Mouse (Mus musculus) E14TG2a.4 (cell line): ENCODE data around the gene Ttc28.

Experiments
- H3K27me3 ChIP-seq: 2 replicates; pipeline ENCODE4 v1.6.1; 2014; ENCODE audit warnings: low read length, control low read depth; ENCODE audit not compliant: insufficient read depth
- H3K36me3 ChIP-seq: 2 replicates; pipeline ENCODE4 v1.6.1; 2014; ENCODE audit warnings: low read length, control low read depth; ENCODE audit not compliant: insufficient read depth
- H3K4me1 ChIP-seq: replicated peaks from 2 replicates; pipeline ENCODE4 v1.6.1; 2014; ENCODE audit warnings: low read depth, low read length, control low read depth
- H3K4me3 ChIP-seq: replicated peaks from 2 replicates; pipeline ENCODE4 v1.5.1; 2014; ENCODE audit warnings: mild to moderate bottlenecking, low read length
- H3K9me3 ChIP-seq: 2 replicates; pipeline ENCODE4 v1.6.1; 2014; ENCODE audit warnings: low read length, control low read depth
- CTCF ChIP-seq: conservative IDR thresholded peaks from 2 replicates; pipeline ENCODE4 v1.5.1; 2014; ENCODE audit warnings: low read length
- NANOG ChIP-seq: IDR thresholded peaks from 2 replicates; pipeline ENCODE4 v1.6.1; 2014; ENCODE audit warnings: borderline replicate concordance, low read length, mixed read lengths
- POU5F1 ChIP-seq: IDR thresholded peaks from 2 replicates; pipeline ENCODE4 v1.6.1; 2014; ENCODE audit warnings: low read length, borderline replicate concordance

Gene Ttc28

GRCm38 (mm10) chr5:111046841-111047476 is 167.4 kb downstream of the Ttc28 start:
- Histone ChIP-seq H3K4me1 (peaks cover 65% of the 10 kb centered on the region), H3K9me3 (no peaks in the 10 kb centered on the region), H3K36me3 (no peaks in the 10 kb centered on the region), H3K27me3 (peaks cover 10% of the 10 kb centered on the region), H3K4me3 (no peak overlapping the region)
- TF ChIP-seq POU5F1: no peak
- TF ChIP-seq CTCF: no peak

GRCm38 (mm10) chr5:111048036-111048435 is 168.4 kb downstream of the Ttc28 start:
- Histone ChIP-seq H3K4me1 (peaks cover 58% of the 10 kb centered on the region), H3K27me3 (peaks cover 5% of the 10 kb centered on the region; the same call in 1 of the 2 replicates), H3K9me3 (no peaks in the 10 kb centered on the region), H3K4me3 (no peak overlapping the region), H3K36me3 (no peaks in the 10 kb centered on the region)
- TF ChIP-seq CTCF (no peak), NANOG (no peak), POU5F1 (no peak)

- Histone ChIP-seq H3K9me3 (no peaks in the 10 kb centered on the region), H3K36me3 (no peaks in the 10 kb centered on the region), H3K4me3 (no peak overlapping the region), H3K27me3 (peaks cover 5% of the 10 kb centered on the region; the same call in 1 of the 2 replicates), H3K4me1 (peaks cover 54% of the 10 kb centered on the region)
- TF ChIP-seq NANOG: no peak
- TF ChIP-seq CTCF: no peak
- TF ChIP-seq POU5F1: no peak
Measured at GRCm38 (mm10) chr5:111049584-111049983, 170.0 kb downstream of the Ttc28 start.

GRCm38 (mm10) chr5:111050135-111050534 is 170.5 kb downstream of the Ttc28 start:
- Histone ChIP-seq H3K4me1 (peaks cover 52% of the 10 kb centered on the region), H3K27me3 (peaks cover 5% of the 10 kb centered on the region; the same call in 1 of the 2 replicates)
- TF ChIP-seq POU5F1: no peak
- TF ChIP-seq CTCF: no peak
- TF ChIP-seq NANOG: no peak

GRCm38 (mm10) chr5:111054380-111054779 is 174.8 kb downstream of the Ttc28 start:
- Histone ChIP-seq H3K4me3 (no peak overlapping the region), H3K9me3 (no peaks in the 10 kb centered on the region), H3K4me1 (peaks cover 40% of the 10 kb centered on the region), H3K27me3 (no peaks in the 10 kb centered on the region), H3K36me3 (no peaks in the 10 kb centered on the region)
- TF ChIP-seq CTCF: no peak
- no peak for TF ChIP-seq NANOG

More at GRCm38 (mm10) chr5:111050135-111050534, 170.5 kb downstream of the Ttc28 start:
- no peak overlapping the region for H3K4me3 ChIP-seq
- H3K9me3 ChIP-seq: no peaks in the 10 kb centered on the region
- no peaks in the 10 kb centered on the region for H3K36me3 ChIP-seq

- TF ChIP-seq NANOG: no peak
- TF ChIP-seq POU5F1: no peak
- TF ChIP-seq CTCF: no peak
Measured at GRCm38 (mm10) chr5:111054848-111055428, 175.3 kb downstream of the Ttc28 start.

GRCm38 (mm10) chr5:111055507-111055906 is 175.9 kb downstream of the Ttc28 start:
- Histone ChIP-seq H3K27me3 (no peaks in the 10 kb centered on the region), H3K9me3 (no peaks in the 10 kb centered on the region), H3K4me1 (peaks cover 32% of the 10 kb centered on the region)

More at GRCm38 (mm10) chr5:111054848-111055428, 175.3 kb downstream of the Ttc28 start:
- peaks cover 38% of the 10 kb centered on the region for H3K4me1 ChIP-seq
- no peak overlapping the region for H3K4me3 ChIP-seq
- no peaks in the 10 kb centered on the region for H3K9me3 ChIP-seq
- no peaks in the 10 kb centered on the region for H3K27me3 ChIP-seq
- no peaks in the 10 kb centered on the region for H3K36me3 ChIP-seq

GRCm38 (mm10) chr5:111057084-111057483 is 177.5 kb downstream of the Ttc28 start:
- TF ChIP-seq CTCF: no peak
- no peak for TF ChIP-seq NANOG
- no peak for TF ChIP-seq POU5F1
- no peak overlapping the region for H3K4me3 ChIP-seq

More at GRCm38 (mm10) chr5:111055507-111055906, 175.9 kb downstream of the Ttc28 start:
- no peak for TF ChIP-seq NANOG
- Histone ChIP-seq H3K4me3 (no peak overlapping the region), H3K36me3 (no peaks in the 10 kb centered on the region)

More at GRCm38 (mm10) chr5:111057084-111057483, 177.5 kb downstream of the Ttc28 start:
- no peaks in the 10 kb centered on the region for H3K9me3 ChIP-seq
- H3K27me3 ChIP-seq: no peaks in the 10 kb centered on the region
- no peaks in the 10 kb centered on the region for H3K36me3 ChIP-seq
- H3K4me1 ChIP-seq: peaks cover 32% of the 10 kb centered on the region
